ENCODE assay signal across 16 mouse cellular contexts in genomic region chr12:67804297-67804696, GRCm38 (mm10).
DNase-seq lines count a peak whose midpoint lies in the region; ATAC-seq and TF ChIP-seq lines count a peak whose summit lies in the region.
"Had no signal": no experiment of that assay in that cellular context is flagged by ENCODE, and none has a peak within 500 bp of the region (broad histone marks: within the 10 kb centered on the region; RNA-seq: fewer than 3 reads in every experiment).

No protein-coding gene starts in this region.

- no peak for TF ChIP-seq EP300 in lung, postnatal 0 days (IDR thresholded peaks at IDR 0.05)

- no peaks in the 10 kb centered on the region for H3K27me3 ChIP-seq in forebrain, embryonic 15.5 days
- H3K27me3 ChIP-seq in forebrain, embryonic 11.5 days (ENCODE audit: control insufficient read depth, insufficient read depth, low read length): no peaks in the 10 kb centered on the region
- H3K27me3 ChIP-seq in lung, postnatal 0 days (replicated peaks; ENCODE audit: insufficient read depth, low read length): no peaks in the 10 kb centered on the region
- H3K27me3 ChIP-seq: heart, embryonic 15.5 days; intestine, embryonic 15.5 days had no signal

- H3K36me3 ChIP-seq in forebrain, embryonic 15.5 days: no peaks in the 10 kb centered on the region
- H3K36me3 ChIP-seq in forebrain, embryonic 11.5 days (ENCODE audit: control insufficient read depth, insufficient read depth, low read length): no peaks in the 10 kb centered on the region
- no peaks in the 10 kb centered on the region for H3K36me3 ChIP-seq in lung, postnatal 0 days (ENCODE audit: insufficient read depth, low read length)
- H3K36me3 ChIP-seq: heart, embryonic 15.5 days; intestine, embryonic 15.5 days had no signal

- H3K4me3 ChIP-seq in forebrain, embryonic 15.5 days: no peak overlapping the region
- no peak overlapping the region for H3K4me3 ChIP-seq in forebrain, embryonic 11.5 days (ENCODE audit: low read depth, low read length)
- H3K4me3 ChIP-seq in layer of hippocampus, adult 2 months: no peak overlapping the region
- no peak overlapping the region for H3K4me3 ChIP-seq in lung, postnatal 0 days (ENCODE audit: low read depth, low read length)
- H3K4me3 ChIP-seq: heart, embryonic 15.5 days; intestine, embryonic 15.5 days had no signal

- no peak for DNase-seq in forebrain, embryonic 11.5 days (ENCODE audit: low spot score)
- DNase-seq in layer of hippocampus, adult 11-12 months (ENCODE audit: low spot score): peak; percentile 5
- DNase-seq in layer of hippocampus, adult 2 months (ENCODE audit: low spot score in 2 of 2): no peak
- peak; percentile 66 for DNase-seq in cerebellum, adult 11 months
- DNase-seq in cerebellum, postnatal 36 days: peak; percentile 91 to 95
- DNase-seq in lung, postnatal 0 days (ENCODE audit: low spot score): no peak
- DNase-seq in testis, postnatal 10 days (ENCODE audit: low spot score): no peak
- DNase-seq: gastrocnemius, postnatal 10 days; liver, postnatal 0 days; midbrain, embryonic 14.5 days had no signal

- no peak for TF ChIP-seq CTCF in layer of hippocampus, adult 2 months (conservative IDR thresholded peaks at IDR 0.05)
- no peak for TF ChIP-seq CTCF in lung, postnatal 0 days (IDR thresholded peaks at IDR 0.05)

- no peaks in the 10 kb centered on the region for H3K4me1 ChIP-seq in forebrain, embryonic 15.5 days
- H3K4me1 ChIP-seq in forebrain, embryonic 11.5 days (replicated peaks; ENCODE audit: control insufficient read depth, insufficient read depth, low read length): no peaks in the 10 kb centered on the region
- no peaks in the 10 kb centered on the region for H3K4me1 ChIP-seq in lung, postnatal 0 days (ENCODE audit: insufficient read depth, low read depth, low read length)
- H3K4me1 ChIP-seq: heart, embryonic 15.5 days; intestine, embryonic 15.5 days had no signal

- no peaks in the 10 kb centered on the region for H3K9me3 ChIP-seq in forebrain, embryonic 15.5 days
- H3K9me3 ChIP-seq in forebrain, embryonic 11.5 days (ENCODE audit: control insufficient read depth, low read length): no peaks in the 10 kb centered on the region
- no peaks in the 10 kb centered on the region for H3K9me3 ChIP-seq in lung, postnatal 0 days (ENCODE audit: low read length)
- H3K9me3 ChIP-seq: heart, embryonic 15.5 days; intestine, embryonic 15.5 days had no signal

- peak; percentile 84 for ATAC-seq in forebrain, embryonic 15.5 days (replicated peaks)
- no peak for ATAC-seq in forebrain, embryonic 11.5 days (replicated peaks; ENCODE audit: low FRiP score)
- no peak for ATAC-seq in lung, postnatal 0 days
- ATAC-seq: intestine, embryonic 15.5 days; liver, postnatal 0 days had no signal

- no peak overlapping the region for H3K9ac ChIP-seq in forebrain, embryonic 15.5 days (replicated peaks)
- H3K9ac ChIP-seq in forebrain, embryonic 11.5 days (ENCODE audit: low read length): no peak overlapping the region
- H3K9ac ChIP-seq in lung, postnatal 0 days (replicated peaks; ENCODE audit: low read depth): no peak overlapping the region
- H3K9ac ChIP-seq: heart, embryonic 15.5 days; intestine, embryonic 15.5 days; liver, postnatal 0 days had no signal

- no peak overlapping the region for H3K27ac ChIP-seq in forebrain, embryonic 15.5 days (replicated peaks)
- no peak overlapping the region for H3K27ac ChIP-seq in forebrain, embryonic 11.5 days (ENCODE audit: low read depth, low read length)
- H3K27ac ChIP-seq in layer of hippocampus, adult 2 months: no peak overlapping the region
- no peak overlapping the region for H3K27ac ChIP-seq in lung, postnatal 0 days (ENCODE audit: low read length)
- H3K27ac ChIP-seq: heart, embryonic 15.5 days; intestine, embryonic 15.5 days; kidney, postnatal 0 days; macrophage; stomach, postnatal 0 days had no signal

- WGBS in forebrain, embryonic 15.5 days: 71% methylated on average over 6 of the region's 6 CpGs
- WGBS in forebrain, embryonic 11.5 days: 88% methylated on average over 6 of the region's 6 CpGs
- WGBS in lung, postnatal 0 days: 76% methylated on average over 6 of the region's 6 CpGs

- no peak overlapping the region for H3K4me2 ChIP-seq in forebrain, embryonic 15.5 days (replicated peaks)
- no peak overlapping the region for H3K4me2 ChIP-seq in forebrain, embryonic 11.5 days (ENCODE audit: low read depth, low read length, severe bottlenecking)
- H3K4me2 ChIP-seq in lung, postnatal 0 days (replicated peaks; ENCODE audit: low read depth, low read length): no peak overlapping the region
- H3K4me2 ChIP-seq: heart, embryonic 15.5 days; intestine, embryonic 15.5 days had no signal

Comparison
In these comparisons a context has a peak if more than half of its experiments do, and no peak if none do; other contexts are left out.
1. DNase-seq: peak in layer of hippocampus, adult 11-12 months (single experiment), cerebellum, adult 11 months (single experiment) and cerebellum, postnatal 36 days (2 of 2); none in forebrain, embryonic 11.5 days (single experiment), layer of hippocampus, adult 2 months (0 of 2), lung, postnatal 0 days (single experiment) and testis, postnatal 10 days (single experiment).